Mouse (Mus musculus) ES-Bruce4 (cell line): ENCODE measurements around the gene Ccl22.

Experiments used
- CTCF ChIP-seq: IDR thresholded peaks from one replicate; pipeline ENCODE4 v1.8.1; 2011; ENCODE audit warnings: low read depth, low read length
- POLR2A ChIP-seq: IDR thresholded peaks from one replicate; pipeline ENCODE4 v1.8.1; 2011; ENCODE audit warnings: low read length; ENCODE audit not compliant: insufficient read depth

- no peak for TF ChIP-seq POLR2A
- TF ChIP-seq CTCF: no peak
These were observed 31.0 kb downstream of the Ccl22 start for GRCm38 (mm10) chr8:94776346-94776745.
